Mouse (Mus musculus): ENCODE data around the gene Spred2. TPM values are rescaled to one million over a fixed set of nuclear protein-coding genes. Genes with fewer than 3 reads are reported as not detected.
"Not testable (repeated sequence)": the region's sequence is repeated elsewhere in the genome, so short reads cannot be mapped to it uniquely, and the experiment has no call there.

Spred2 gene
- polyA plus RNA-seq, 1 experiment from 2014 or later: 9.3 TPM

DNA sequence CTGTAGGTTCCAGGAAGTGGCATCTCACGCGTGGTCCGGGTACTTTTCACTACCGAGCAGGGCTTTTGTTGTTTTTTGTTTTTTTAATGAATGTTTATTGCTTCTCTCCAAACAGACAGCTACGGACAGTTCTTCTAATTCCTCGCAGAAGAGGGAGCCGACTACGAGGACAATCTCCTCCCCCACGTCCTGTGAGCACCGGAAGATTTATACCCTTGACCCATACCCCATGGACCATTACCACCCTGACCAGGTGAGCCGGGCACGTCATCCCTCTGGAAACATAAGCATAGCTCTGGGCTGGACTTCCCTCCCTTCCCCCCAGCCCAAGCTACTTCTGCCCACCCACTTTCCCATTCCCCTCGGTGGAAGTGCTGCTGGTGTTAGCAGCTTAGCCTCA, 93.8 kb downstream of the Spred2 start:
- Histone ChIP-seq H3K4me3 (no peak overlapping the region), H3K27me3 (no peaks in the 10 kb centered on the region), H3K36me3 (peaks cover 48% of the 10 kb centered on the region), H3K4me2 (replicated peaks) (no peak overlapping the region), H3K9me3 (peaks cover 32% of the 10 kb centered on the region), H3K27ac (replicated peaks) (no peak overlapping the region), H3K4me1 (no peaks in the 10 kb centered on the region), H3K9ac (replicated peaks) (no peak overlapping the region)
- WGBS: 94% methylated on average over 13 of the region's 13 CpGs
- ATAC-seq (replicated peaks): no peak

DNA sequence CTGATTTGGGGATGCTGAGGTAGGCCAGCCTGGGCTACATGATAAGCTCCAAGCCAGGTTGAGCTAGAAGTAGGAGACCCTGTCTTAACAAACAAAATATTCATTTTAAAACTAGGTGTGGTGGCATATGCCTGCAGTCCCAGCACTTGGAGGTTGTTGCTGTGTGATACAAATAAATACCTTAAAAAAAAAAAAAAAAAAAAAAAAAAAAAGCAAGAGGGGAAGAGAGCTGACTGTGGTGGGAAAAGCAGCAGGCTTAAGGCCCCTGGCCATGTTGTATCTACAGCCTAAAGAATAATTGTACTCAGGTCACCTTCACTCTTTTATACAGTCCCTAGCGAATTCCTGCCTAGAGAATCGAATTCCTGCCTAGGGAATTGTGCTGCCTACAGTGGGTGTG, 94.7 kb downstream of the Spred2 start:
- Histone ChIP-seq H3K4me2 (replicated peaks) (no peak overlapping the region), H3K27ac (replicated peaks) (no peak overlapping the region), H3K4me1 (no peaks in the 10 kb centered on the region), H3K36me3 (peaks cover 48% of the 10 kb centered on the region), H3K27me3 (no peaks in the 10 kb centered on the region), H3K9ac (replicated peaks) (no peak overlapping the region), H3K4me3 (no peak overlapping the region), H3K9me3 (peaks cover 32% of the 10 kb centered on the region)
- WGBS: 97% methylated on average over 2 of the region's 2 CpGs
- ATAC-seq (replicated peaks): no peak

DNA sequence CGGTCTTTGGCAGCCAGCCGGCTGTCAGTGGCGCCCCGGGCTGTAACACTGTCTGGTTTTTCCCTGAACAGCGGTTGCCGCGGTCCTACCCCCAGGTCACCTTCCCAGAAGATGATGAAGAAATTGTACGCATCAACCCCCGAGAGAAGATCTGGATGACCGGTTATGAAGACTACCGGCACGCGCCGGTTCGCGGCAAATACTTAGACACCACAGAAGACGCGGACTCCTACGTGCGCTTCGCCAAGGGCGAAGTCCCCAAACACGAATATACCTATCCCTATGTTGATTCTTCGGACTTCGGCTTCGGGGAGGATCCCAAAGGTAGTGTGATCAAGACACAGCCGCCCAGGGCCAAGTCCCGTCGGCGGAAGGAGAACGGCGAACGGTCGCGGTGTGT, 96.5 kb downstream of the Spred2 start:
- Histone ChIP-seq H3K4me2 (replicated peaks) (no peak overlapping the region), H3K36me3 (peaks cover 48% of the 10 kb centered on the region), H3K27ac (replicated peaks) (no peak overlapping the region), H3K9me3 (peaks cover 32% of the 10 kb centered on the region), H3K4me3 (no peak overlapping the region), H3K27me3 (no peaks in the 10 kb centered on the region), H3K9ac (replicated peaks) (no peak overlapping the region), H3K4me1 (no peaks in the 10 kb centered on the region)
- ATAC-seq (replicated peaks): no peak
- over 99% methylated on average over 35 of the region's 35 CpGs for WGBS

DNA sequence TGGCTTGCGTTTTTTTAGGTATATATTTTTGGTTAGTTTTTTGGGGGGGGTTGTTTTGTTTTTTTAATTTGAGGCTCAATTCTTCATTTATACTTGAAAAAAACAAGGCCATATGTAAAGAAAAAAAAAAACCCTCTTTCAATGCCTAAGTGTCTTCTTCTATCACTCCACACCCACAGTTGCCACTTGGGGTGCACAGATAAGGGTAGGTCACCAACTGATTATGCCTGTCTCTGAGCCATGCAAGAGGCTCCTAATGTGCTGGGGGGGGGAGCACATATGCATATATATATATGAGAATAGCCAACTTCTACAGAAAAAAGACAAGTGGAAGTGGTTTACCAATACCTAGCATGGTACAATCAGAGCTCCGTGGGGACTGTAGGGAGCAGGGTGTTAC, 98.3 kb downstream of the Spred2 start:
- Histone ChIP-seq H3K4me2 (replicated peaks) (no peak overlapping the region), H3K27ac (replicated peaks) (no peak overlapping the region), H3K9me3 (peaks cover 32% of the 10 kb centered on the region), H3K9ac (replicated peaks) (no peak overlapping the region), H3K27me3 (no peaks in the 10 kb centered on the region), H3K4me3 (no peak overlapping the region), H3K4me1 (no peaks in the 10 kb centered on the region), H3K36me3 (peaks cover 47% of the 10 kb centered on the region)
- no peak for ATAC-seq (replicated peaks)
- 97% methylated on average over 2 of the region's 2 CpGs for WGBS

DNA sequence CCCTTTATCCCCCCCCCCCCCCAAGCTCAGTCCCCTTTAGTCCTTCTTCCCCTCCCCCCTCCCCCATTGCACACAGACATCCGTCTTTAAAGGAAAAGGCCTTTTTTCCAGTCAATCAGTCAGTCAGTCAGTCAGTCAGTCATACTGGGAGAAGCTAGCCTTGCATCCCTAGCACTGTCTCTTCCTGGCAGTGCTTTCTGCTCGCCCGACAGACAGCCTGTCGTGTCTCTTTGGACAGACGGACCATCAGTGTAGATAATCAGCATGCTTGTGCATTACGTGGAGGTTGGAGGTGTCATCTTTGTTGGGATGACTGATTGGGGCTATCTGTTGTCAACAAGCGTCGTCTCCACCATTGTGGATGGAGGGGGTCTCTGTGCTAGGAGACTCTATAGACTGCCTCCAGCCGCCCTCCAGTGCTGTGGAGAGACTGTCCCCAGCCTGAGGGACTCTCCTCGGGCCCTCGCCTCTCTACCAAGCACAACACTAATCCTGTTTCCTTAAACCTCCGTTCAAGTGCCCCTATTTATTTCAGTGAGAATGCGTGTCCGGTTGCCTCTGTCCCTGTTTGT, 98.8 kb downstream of the Spred2 start:
- peaks cover 32% of the 10 kb centered on the region for H3K9me3 ChIP-seq
- H3K4me3 ChIP-seq: no peak overlapping the region
- H3K4me1 ChIP-seq: no peaks in the 10 kb centered on the region
- H3K36me3 ChIP-seq: peaks cover 42% of the 10 kb centered on the region
- no peak overlapping the region for H3K27ac ChIP-seq (replicated peaks)
- H3K27me3 ChIP-seq: no peaks in the 10 kb centered on the region
- no peak for ATAC-seq (replicated peaks)
- no peak overlapping the region for H3K4me2 ChIP-seq (replicated peaks)
- 89% methylated on average over 14 of the region's 14 CpGs for WGBS
- H3K9ac ChIP-seq (replicated peaks): no peak overlapping the region

DNA sequence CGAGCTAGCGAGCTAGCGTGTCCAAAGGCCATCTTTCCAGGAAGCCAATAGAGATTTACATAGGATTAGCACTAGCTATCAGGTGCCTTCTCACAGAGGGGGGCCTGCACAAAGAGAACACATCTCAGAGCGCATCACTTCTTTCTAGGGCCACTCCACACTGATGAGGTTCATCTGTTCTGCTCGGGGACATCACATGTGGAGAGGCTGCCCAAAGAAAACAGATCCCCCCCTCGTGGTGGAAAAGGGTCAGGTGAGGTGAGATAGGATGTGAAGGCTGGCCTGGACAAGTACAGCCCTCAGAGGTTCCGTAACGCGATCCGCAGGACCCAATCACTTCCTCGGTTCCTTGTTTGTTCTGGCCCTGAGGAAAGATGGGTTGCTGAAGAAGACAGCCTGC, 101.7 kb downstream of the Spred2 start:
- Histone ChIP-seq H3K4me2 (replicated peaks) (no peak overlapping the region), H3K36me3 (peaks cover 13% of the 10 kb centered on the region), H3K4me1 (no peaks in the 10 kb centered on the region), H3K9ac (replicated peaks) (no peak overlapping the region), H3K27ac (replicated peaks) (no peak overlapping the region), H3K9me3 (peaks cover 6% of the 10 kb centered on the region), H3K4me3 (no peak overlapping the region), H3K27me3 (no peaks in the 10 kb centered on the region)
- no peak for ATAC-seq (replicated peaks)
- WGBS: 81% methylated on average over 11 of the region's 11 CpGs

DNA sequence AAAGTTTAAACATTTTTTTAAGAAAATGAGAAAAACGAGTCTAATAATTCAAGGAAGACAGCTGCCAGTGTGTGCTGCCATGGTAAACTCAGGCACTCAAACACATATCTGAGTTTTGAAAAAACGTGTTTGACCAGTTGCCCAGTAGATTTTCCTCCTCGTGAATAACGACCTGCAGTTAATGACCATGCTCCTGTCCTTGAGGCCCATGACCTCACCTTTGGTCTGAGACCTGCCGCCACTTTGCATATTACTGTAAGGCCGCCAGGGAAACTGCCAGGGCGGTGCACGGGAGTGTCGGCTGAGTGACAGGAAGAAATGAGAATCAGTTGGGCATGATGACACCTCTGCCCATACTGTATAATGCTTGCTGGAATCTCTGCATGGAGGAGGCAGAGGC, 103.5 kb downstream of the Spred2 start:
- H3K9ac ChIP-seq (replicated peaks): no peak overlapping the region
- H3K4me3 ChIP-seq: no peak overlapping the region
- H3K4me1 ChIP-seq: no peaks in the 10 kb centered on the region
- H3K27ac ChIP-seq (replicated peaks): no peak overlapping the region
- WGBS: 77% methylated on average over 9 of the region's 9 CpGs
- no peaks in the 10 kb centered on the region for H3K27me3 ChIP-seq
- ATAC-seq (replicated peaks): no peak
- H3K36me3 ChIP-seq: no peaks in the 10 kb centered on the region; the same call in 1 of the 2 replicates
- no peak overlapping the region for H3K4me2 ChIP-seq (replicated peaks)
- H3K9me3 ChIP-seq: no peaks in the 10 kb centered on the region

DNA sequence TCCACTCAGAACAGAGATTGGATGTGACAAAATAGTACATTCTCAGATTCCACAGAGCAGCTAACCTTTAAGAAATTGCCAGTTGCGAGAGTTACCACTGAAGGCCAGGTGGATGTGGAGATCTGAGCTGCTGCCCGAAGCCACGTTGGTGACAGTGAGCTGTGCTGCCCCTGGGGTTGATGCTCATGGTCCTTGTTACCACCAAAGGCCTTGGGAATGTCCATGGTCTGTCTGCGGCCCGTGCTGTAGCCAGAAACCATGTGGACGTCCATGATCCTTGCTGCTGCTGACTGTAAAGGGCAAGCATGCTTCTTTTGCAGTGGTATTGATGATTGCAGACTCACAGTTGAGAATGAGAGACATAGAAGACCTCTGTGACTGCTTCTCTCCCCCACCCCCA, 104.2 kb downstream of the Spred2 start:
- Histone ChIP-seq H3K36me3 (no peaks in the 10 kb centered on the region; the same call in 1 of the 2 replicates), H3K4me2 (replicated peaks) (no peak overlapping the region)
- WGBS: 88% methylated on average over 6 of the region's 6 CpGs

DNA sequence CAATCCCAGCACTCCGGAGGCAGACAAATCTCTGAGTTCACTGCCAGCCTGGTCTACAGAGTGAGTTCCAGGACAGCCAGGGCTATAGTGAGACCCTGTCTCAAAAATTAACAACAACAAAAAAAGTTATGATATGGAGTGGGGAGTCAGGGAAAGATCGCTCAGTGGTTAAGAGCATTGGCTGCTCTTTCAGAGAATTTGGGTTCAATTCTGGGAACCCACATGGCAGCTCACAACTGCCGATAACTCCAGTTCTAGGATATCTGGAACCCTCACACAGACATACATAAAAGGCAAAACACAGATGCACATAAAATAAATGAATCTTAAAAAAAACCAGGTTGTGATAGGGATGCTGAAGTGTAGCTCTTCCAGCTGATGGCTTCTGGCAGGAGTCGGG, 104.8 kb downstream of the Spred2 start:
- Histone ChIP-seq H3K9ac (replicated peaks) (no peak overlapping the region), H3K4me2 (replicated peaks) (no peak overlapping the region), H3K9me3 (no peaks in the 10 kb centered on the region), H3K27ac (replicated peaks) (no peak overlapping the region), H3K36me3 (no peaks in the 10 kb centered on the region; the same call in 1 of the 2 replicates), H3K4me3 (no peak overlapping the region), H3K27me3 (no peaks in the 10 kb centered on the region), H3K4me1 (no peaks in the 10 kb centered on the region)
- no peak for ATAC-seq (replicated peaks)
- 92% methylated on average over 4 of the region's 4 CpGs for WGBS

More for the DNA sequence above, 104.2 kb downstream of the Spred2 start:
- no peaks in the 10 kb centered on the region for H3K4me1 ChIP-seq
- no peak for ATAC-seq (replicated peaks)
- no peak overlapping the region for H3K27ac ChIP-seq (replicated peaks)
- H3K27me3 ChIP-seq: no peaks in the 10 kb centered on the region
- no peaks in the 10 kb centered on the region for H3K9me3 ChIP-seq
- H3K4me3 ChIP-seq: no peak overlapping the region
- H3K9ac ChIP-seq (replicated peaks): no peak overlapping the region

DNA sequence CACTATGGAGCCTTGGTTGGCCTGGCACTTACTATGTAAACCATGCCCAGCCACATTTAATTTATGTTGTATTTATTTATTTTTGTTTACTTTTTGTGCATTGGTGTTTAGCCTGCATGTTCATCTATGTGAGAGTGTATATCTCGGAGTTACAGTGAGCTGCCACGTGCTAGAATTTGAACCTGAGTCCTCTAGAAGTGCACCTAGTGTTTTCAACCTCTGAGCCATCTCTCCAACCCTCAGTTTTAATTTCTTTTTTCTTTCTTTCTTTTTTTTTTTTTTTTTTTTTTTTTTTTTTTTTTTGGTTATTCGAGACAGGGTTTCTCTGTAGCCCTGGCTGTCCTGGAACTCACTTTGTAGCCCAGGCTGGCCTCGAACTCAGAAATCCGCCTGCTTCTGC, 106.8 kb downstream of the Spred2 start:
- not testable (repeated sequence) for H3K9ac ChIP-seq (replicated peaks); H3K4me1 ChIP-seq; ATAC-seq (replicated peaks); H3K36me3 ChIP-seq; H3K9me3 ChIP-seq; H3K27ac ChIP-seq (replicated peaks); H3K4me2 ChIP-seq (replicated peaks); H3K27me3 ChIP-seq; H3K4me3 ChIP-seq
- 91% methylated on average over 5 of the region's 5 CpGs for WGBS

DNA sequence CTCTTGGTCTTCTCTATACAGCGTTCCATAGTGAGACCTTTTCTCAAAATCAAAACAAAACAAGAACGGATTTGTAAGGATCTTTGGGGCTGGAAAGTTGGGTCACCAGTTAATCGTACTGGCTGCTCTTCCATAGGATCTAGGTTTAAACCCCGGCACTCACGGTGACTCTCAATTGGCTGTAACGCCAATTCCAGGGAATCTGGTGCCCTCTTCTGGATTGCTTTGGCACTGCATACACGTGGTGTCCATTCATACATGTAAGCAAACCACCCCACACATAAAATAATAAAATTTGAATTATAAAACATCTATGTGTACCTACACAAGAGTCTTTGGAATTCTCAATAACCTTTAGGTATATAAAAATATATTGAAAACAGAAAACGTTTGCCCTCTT, 107.4 kb downstream of the Spred2 start:
- Histone ChIP-seq H3K27me3 (no peaks in the 10 kb centered on the region), H3K4me1 (no peaks in the 10 kb centered on the region), H3K9ac (replicated peaks) (no peak overlapping the region), H3K27ac (replicated peaks) (no peak overlapping the region), H3K36me3 (no peaks in the 10 kb centered on the region), H3K4me3 (no peak overlapping the region), H3K4me2 (replicated peaks) (no peak overlapping the region), H3K9me3 (no peaks in the 10 kb centered on the region)
- WGBS: 56% methylated on average over 8 of the region's 8 CpGs
- no peak for ATAC-seq (replicated peaks)

DNA sequence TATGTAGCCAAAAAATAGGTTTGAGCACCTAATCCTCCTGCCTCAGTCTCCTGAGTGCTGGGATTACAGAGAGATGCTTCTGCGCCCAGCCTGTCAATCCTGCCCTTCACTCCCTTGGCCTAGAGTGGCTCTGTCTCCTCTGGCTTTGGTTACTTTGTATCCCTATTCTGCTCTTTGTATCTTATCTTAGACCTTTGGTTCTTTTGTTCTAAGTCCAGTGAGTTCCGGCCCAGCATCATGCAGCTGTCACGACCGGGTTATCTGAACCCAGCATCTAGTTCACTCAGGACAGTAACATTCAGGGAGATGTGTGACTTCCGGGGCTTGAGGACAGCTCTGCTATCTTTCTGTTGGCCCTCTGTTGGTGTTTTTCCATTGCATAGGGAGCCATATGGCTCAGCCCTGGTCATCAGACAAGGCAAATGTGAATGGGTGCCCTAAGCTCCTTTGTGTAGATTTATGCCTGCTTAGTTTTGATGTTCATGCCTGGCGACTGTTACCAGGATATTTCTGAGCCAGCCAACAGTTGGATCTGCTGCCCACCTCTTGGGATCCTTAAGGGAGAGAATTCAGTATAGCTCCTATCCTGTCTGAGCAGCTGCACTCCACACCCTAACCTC, 109.5 kb downstream of the Spred2 start:
- H3K36me3 ChIP-seq: no peaks in the 10 kb centered on the region
- H3K9ac ChIP-seq (replicated peaks): no peak overlapping the region
- no peak overlapping the region for H3K4me2 ChIP-seq (replicated peaks)
- H3K9me3 ChIP-seq: no peaks in the 10 kb centered on the region
- H3K4me1 ChIP-seq: no peaks in the 10 kb centered on the region; the same call in 1 of the 2 replicates
- no peaks in the 10 kb centered on the region for H3K27me3 ChIP-seq
- WGBS: 86% methylated on average over 6 of the region's 6 CpGs
- H3K4me3 ChIP-seq: no peak overlapping the region
- no peak overlapping the region for H3K27ac ChIP-seq (replicated peaks)
- ATAC-seq (replicated peaks): no peak

All from forebrain, embryonic 15.5 days (tissue).